Mouse (Mus musculus) large intestine, adult 2 months (tissue): ENCODE results near the gene Olfr738. TPM values are rescaled to one million over a fixed set of nuclear protein-coding genes. Genes with fewer than 3 reads are reported as not detected.

Source experiments
- DNase-seq: peaks from one replicate; pipeline ENCODE4 v3.0.0-alpha.2; 2012; ENCODE audit warnings: low read depth, low spot score
- WGBS: fragments of 180-500 bp; shearing (Covaris S2); methylation state at CpG from one replicate; pipeline ENCODE4 v1.1.7; 2018; 5-methylcytosine and 5-hydroxymethylcytosine counted together
- polyA plus RNA-seq: library from polyadenylated mRNA; depleted of rRNA; stranded (reverse); fragments of >200 nt; gene quantifications from 2 replicates; pipeline ENCODE4 v1.2.3, GENCODE M21; 2012; rRNA removed

The Olfr738 gene
- not detected in 2 replicates for polyA plus RNA-seq

DNA sequence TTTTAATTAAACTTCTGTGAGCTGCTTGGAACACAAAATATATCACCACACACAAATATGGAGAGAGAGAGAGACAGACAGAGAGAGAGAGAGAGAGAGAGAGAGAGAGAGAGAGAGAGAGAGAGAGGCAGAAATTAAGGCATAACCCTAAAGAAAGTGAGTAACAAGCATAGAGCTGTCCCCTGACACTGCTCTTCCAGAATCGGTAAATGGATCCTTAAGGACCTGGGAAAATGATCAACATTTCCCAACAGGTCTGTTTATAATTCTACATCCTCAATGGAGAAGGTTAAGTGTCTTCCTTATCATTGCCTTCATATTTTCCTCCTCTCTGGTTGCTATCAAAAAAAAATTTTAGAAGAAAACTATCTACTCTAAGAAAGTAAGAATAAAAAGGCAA is at the start of gene Olfr738:
TSS of gene Olfr738 (plus strand) at position 301 of the 400 bp plus-strand sequence.
- no peak for DNase-seq
- WGBS: 67% methylated on average over 1 of the region's 1 CpGs

DNA sequence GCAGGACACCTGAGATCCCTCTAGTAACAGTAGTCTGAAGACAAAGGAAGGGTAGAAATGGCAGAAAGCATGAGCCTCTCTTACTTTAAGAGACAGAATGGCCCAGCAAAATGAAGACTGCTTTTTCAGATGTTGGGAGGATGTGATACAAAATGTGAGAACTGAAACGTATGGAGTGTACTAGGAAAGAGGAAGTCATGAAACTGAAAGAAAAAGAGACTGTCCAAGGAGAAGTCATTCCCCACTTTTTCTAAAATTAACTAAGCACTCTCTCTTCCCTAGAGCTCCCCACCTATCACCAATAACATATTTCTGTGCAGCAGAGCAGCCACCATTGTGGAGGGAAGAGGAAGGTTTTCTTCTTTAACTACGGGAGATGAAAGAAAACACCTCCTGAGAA is 49.8 kb upstream of the Olfr738 start, which contains the start of gene Tlr11:
TSS of gene Tlr11 (plus strand) at position 322 of the 400 bp plus-strand sequence.
- 66% methylated on average over 2 of the region's 2 CpGs for WGBS
- DNase-seq: no peak

DNA sequence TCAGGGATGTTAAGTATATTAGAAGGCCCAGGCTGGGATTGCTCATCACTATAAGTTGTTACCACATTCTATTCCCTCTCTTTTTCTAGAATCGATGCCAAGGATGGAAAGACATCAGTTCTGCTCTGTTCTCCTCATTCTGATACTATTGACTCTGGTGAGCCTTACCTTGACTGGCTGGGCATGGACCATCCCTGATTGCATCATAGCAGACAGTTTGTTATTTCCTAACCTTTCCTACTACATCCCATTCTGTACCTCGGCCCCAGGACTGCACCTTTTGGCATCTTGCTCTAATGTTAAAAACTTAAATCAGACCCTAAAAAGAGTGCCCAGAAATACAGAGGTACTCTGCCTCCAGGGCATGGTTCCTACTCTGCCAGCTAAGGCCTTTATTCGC is 46.9 kb upstream of the Olfr738 start:
- no peak for DNase-seq
- 71% methylated on average over 3 of the region's 3 CpGs for WGBS

DNA sequence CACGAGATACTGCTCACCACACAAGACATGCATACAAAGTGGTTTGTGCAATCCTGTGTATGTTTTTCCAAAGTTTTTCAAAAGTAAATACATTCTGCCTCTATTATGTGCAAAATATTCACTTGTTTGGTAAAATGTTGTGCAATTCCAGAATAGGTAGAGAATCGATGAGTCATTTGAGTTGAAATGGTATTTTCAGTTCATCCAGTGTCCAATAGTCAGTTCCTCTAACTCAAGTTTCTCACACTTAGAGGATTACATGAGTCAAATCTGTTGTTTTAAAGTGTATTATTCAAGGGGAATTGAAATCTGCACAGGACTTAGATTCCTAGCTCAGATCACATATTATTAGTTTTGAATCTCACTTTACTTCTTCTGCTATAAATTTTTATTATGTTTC is 43.8 kb upstream of the Olfr738 start:
- 80% methylated on average over 2 of the region's 2 CpGs for WGBS
- DNase-seq: no peak

DNA sequence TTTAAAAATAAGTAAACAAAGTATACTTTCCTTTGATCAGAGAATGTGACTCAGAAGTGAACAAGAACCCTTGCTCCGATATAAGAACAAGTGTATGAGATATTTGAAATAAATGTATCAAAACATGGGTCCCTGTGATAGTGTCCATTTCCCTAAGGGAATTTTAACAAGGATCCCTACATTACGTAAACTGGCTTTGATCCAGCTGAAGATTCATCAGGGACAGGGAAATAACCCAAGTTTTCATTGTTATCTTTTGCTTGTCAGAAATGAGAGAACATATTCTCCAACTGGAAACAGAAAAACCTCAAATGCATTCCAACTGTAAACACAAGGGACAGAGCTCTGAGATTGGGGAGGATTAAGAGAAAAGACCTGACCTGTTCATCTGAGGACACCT is 26.5 kb upstream of the Olfr738 start, which contains the start of gene Olfr736:
TSS of gene Olfr736 (plus strand) at position 301 of the 400 bp plus-strand sequence.
- no peak for DNase-seq
- 60% methylated on average over 2 of the region's 2 CpGs for WGBS

DNA sequence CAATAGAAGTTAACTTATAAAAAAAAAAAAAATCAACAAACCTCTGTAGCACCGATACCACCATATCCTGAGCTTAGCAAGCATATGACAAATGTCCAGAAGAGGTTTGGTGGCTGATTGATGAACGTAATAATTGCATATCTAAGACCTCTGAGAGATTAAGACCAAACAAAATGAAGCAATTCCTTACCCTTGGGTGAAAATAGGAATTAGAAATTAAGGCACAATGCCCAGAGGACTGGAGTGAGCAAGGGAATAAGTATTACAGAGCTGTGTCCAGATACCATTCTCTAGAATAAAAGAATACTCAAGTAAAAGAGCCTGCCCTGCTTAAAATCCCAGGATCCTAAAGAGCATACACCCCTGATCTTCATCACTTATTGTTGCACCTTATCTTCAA is 11.0 kb downstream of the Olfr738 start, which contains the start of gene Olfr739:
TSS of gene Olfr739 (plus strand) at position 301 of the 400 bp plus-strand sequence.
- WGBS: 60% methylated on average over 2 of the region's 2 CpGs
- no peak for DNase-seq

DNA sequence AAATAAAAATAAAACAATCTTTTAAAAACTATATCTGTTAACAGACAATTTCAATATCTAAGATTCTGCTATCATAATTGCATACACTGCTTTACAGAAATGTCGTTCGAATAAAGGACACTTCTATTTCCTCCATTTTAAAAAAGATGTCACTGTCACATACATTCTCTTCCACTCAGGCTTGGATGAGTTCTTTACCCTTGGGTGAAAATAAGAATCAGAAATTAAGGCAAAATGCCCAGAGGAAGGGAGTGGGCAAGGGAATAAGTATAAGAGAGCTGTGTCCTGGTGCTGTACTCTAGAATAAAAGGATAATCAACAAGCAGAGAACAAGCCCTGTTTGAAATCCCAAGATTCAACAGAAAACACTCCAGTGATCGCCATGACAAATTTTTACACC is 37.9 kb downstream of the Olfr738 start, which contains the start of gene Olfr740:
TSS of gene Olfr740 (plus strand) at position 301 of the 400 bp plus-strand sequence.
- WGBS: 75% methylated on average over 3 of the region's 3 CpGs

More for the DNA sequence above, 37.9 kb downstream of the Olfr738 start, which contains the start of gene Olfr740:
- no peak for DNase-seq

Other genes with a start within 250 kb of the Olfr738 start
- gene Olfr730, start 219.4 kb upstream of the Olfr738 start, polyA plus RNA-seq: not detected in 2 replicates
- not detected in 2 replicates for gene Olfr731, start 165.7 kb upstream of the Olfr738 start, polyA plus RNA-seq
- gene Olfr732, start 123.4 kb upstream of the Olfr738 start, polyA plus RNA-seq: not detected in 2 replicates
- gene Olfr733, start 106.0 kb upstream of the Olfr738 start, polyA plus RNA-seq: not detected in 2 replicates
- not detected in 2 replicates for gene Olfr734, start 80.8 kb upstream of the Olfr738 start, polyA plus RNA-seq
- not detected in 2 replicates for gene Olfr735, start 58.7 kb upstream of the Olfr738 start, polyA plus RNA-seq
- gene Tlr11, start 49.7 kb upstream of the Olfr738 start, polyA plus RNA-seq: 0.51 and 0.56 TPM in 2 replicates
- gene Olfr736, start 26.4 kb upstream of the Olfr738 start, polyA plus RNA-seq: not detected in 2 replicates
- gene Olfr739, start 11.1 kb downstream of the Olfr738 start, polyA plus RNA-seq: not detected in 2 replicates
- gene Olfr740, start 38.0 kb downstream of the Olfr738 start, polyA plus RNA-seq: not detected in 2 replicates
- gene Olfr741, start 65.2 kb downstream of the Olfr738 start, polyA plus RNA-seq: not detected in 2 replicates
- not detected in 2 replicates for gene Olfr742, start 96.0 kb downstream of the Olfr738 start, polyA plus RNA-seq
- gene Olfr743, start 114.3 kb downstream of the Olfr738 start, polyA plus RNA-seq: not detected in 2 replicates
- gene Olfr744, start 207.3 kb downstream of the Olfr738 start, polyA plus RNA-seq: not detected in 2 replicates
- gene Olfr745, start 231.8 kb downstream of the Olfr738 start, polyA plus RNA-seq: not detected in 2 replicates
- not detected in 2 replicates for gene Olfr746, start 239.5 kb downstream of the Olfr738 start, polyA plus RNA-seq